Mouse (Mus musculus): ENCODE data around the gene Kmt2d. TPM values are rescaled to one million over a fixed set of nuclear protein-coding genes. Genes with fewer than 3 reads are reported as not detected.

Kmt2d gene
- polyA plus RNA-seq, 1 experiment from 2014 or later: 15.6 TPM

GRCm38 (mm10) chr15:98887526-98887925 is 16.5 kb upstream of the Kmt2d start:
- no peak for DNase-seq (ENCODE audit: low spot score)

GRCm38 (mm10) chr15:98886667-98887387 is 15.8 kb upstream of the Kmt2d start:
- no peak for DNase-seq (ENCODE audit: low spot score)

GRCm38 (mm10) chr15:98884106-98884505 is 13.1 kb upstream of the Kmt2d start:
- no peak for DNase-seq (ENCODE audit: low spot score)

- DNase-seq (ENCODE audit: low spot score): no peak
Measured at GRCm38 (mm10) chr15:98883661-98884060, 12.7 kb upstream of the Kmt2d start.

DNA sequence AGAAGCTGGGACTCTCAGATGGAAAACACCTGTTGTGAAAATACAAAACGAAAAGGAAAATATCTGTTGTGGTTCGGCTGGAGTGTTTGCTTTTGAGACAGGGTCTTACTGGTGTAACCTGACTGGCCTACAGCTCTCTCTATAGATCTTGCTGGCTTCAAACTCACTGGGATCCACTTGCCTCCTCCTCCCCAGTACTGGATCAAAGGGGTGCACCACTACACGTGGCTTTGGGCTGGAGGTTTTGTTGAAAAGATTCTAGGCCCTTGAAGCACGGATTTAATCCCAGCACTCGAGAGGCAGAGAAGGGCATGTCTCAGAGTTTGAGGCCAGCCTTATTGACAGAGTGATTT is 10.6 kb upstream of the Kmt2d start:
- DNase-seq (ENCODE audit: low spot score): no peak

GRCm38 (mm10) chr15:98880978-98881655 is 10.1 kb upstream of the Kmt2d start:
- DNase-seq (ENCODE audit: low spot score): peak; percentile 95

GRCm38 (mm10) chr15:98877331-98877730 is 6.3 kb upstream of the Kmt2d start:
- DNase-seq (ENCODE audit: low spot score): peak; percentile 80

DNA sequence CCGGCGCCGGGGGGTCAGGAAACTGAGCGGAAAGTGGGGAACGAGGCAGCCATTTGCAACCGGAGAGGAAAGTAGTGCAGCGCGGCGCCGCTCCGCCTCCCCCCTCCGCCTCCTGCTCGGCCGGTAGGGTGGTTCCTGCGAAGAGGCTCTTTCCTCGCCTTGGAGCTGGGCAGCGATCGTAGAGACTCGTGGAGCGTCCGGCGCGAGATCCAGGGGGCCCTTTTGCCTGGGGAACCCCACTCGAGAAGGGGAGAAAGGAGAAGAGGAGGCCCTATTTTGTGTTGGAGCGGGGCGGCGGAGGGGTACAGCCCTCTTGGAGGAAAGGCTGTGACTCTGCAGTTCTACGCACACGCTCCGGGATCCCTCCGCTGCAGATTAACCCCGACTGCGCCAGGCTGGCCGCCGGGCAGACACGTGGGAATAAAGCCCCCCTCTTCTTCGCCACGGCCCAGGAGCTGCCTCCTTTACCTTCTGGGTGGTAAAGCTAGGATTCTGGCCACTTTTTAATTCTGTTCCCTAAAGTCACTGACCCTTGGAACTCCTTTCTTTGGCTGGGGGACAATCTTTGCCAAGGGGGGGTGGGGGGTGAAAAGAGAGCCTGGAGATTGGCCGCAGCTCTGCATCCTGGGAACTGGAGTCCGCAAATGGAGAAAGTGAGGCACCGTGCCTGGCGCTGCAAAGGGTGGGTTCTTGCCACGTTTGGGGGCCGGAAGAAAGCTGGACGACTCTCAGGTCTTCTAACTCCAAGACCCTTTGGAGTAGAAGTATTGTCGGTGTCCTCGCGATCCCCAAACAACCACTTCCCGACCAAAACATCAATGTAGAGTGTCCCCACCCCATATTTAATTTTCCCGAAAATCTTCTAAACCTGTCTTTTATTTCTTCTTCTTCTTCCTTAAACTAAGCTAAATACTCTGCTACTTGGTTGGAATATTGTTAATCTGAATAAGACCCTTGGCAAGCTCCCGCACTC is 1.2 kb upstream of the Kmt2d start:
- peak; percentile 95 for DNase-seq (ENCODE audit: low spot score)

GRCm38 (mm10) chr15:98870179-98871069 is 580 bp downstream of the Kmt2d start:
- no peak for DNase-seq (ENCODE audit: low spot score)

GRCm38 (mm10) chr15:98869342-98870178 is 1.4 kb downstream of the Kmt2d start:
- DNase-seq (ENCODE audit: low spot score): peak; percentile 29

DNA sequence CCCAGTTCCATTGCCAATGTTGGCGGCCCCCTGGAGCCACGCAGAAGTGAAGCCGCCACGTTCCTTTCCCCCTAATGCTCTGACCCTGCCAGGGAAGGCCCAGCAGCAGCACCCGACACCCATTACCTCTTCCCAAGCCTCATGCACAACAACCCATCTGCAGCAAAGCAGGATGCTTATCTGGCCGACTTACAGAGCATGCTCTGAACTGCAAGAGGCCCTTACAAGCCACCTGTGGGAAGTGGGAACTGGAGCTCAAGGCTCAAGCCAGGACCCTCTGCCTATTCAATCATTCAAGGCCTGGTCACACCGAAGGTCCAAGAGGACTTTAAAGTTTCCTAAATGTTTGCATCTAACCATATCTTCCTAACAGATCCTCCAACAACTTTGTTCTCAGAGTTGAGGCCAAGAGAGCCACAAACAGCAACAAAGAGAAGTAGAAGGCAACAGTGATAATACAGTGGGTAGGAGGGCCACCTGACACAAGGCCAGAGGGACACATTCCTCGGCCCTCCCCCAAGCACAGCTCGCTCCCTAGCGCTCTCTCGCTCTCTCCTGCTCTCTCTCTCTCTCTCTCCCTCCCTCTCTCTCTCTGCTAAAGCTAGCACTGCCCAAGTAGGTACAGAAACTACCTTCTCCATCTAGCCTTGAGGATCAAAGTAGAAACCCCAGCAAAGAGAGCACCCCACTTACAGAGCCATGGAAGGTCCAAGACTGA is 2.5 kb downstream of the Kmt2d start:
- DNase-seq (ENCODE audit: low spot score): no peak

- DNase-seq (ENCODE audit: low spot score): peak; percentile 79
Measured at GRCm38 (mm10) chr15:98867321-98867720, 3.7 kb downstream of the Kmt2d start.

- no peak for DNase-seq (ENCODE audit: low spot score)
Measured at GRCm38 (mm10) chr15:98866501-98866900, 4.5 kb downstream of the Kmt2d start.

DNA sequence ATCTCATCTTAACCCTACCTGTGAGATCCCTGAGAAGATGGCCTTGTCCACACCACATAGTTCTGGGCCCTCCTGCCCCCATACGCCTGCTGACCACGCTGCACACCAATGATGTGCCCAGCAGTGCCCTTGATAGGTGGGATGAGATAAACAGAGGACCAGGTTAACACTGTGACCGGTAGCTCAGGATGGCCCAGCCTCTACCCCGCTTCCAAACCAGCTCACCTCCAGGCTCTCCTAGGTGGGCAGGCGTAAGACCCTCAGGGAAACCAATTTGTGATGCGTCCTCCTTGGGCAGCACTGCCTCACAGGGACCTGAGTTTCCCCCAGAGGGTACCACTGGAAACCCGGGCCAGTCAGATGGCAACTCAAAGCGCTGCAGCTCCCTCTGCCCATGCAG is 5.2 kb downstream of the Kmt2d start:
- DNase-seq (ENCODE audit: low spot score): no peak

DNA sequence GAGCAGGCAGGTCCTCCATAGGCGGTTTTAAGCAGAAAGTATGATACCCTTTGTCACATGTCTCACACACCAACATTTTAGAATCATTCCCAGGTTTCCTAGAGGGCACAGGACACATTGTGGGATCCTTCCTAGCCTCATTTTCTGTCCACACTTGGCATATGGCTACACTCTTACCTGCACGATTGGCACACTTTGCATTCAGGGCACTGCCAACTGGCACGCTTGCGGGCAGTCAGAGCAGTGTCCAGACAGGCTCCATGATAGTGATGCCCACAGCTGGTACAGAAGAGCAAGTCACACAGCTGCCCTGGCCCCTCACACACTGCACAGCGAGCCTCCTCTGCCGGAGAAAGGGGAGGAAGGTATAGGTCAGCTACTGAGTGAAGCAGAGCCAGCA is 6.1 kb downstream of the Kmt2d start:
- no peak for DNase-seq (ENCODE audit: low spot score)

DNA sequence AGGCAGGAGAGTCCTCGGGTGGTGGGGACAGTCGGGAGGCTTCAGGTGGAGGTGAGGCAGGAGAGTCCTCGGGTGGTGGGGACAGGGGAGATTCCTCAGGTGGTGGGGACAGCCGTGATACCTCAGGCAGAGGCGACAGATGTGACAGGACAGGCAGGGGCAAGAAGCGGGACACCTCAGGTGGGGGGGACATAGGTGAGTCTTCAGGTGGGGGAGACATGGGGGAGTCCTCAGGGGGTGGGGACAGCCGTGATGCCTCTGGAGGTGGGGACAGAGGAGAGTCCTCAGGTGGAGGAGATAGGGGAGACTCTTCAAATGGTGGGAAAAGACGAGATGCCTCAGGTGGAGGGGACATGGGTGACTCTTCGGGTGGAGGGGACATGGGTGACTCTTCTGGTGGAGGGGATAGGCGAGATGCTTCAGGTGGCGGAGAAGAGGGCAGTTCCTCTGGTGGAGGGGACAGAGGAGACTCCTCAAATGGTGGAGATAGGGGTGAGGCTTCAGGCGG is 7.5 kb downstream of the Kmt2d start:
- DNase-seq (ENCODE audit: low spot score): no peak

DNA sequence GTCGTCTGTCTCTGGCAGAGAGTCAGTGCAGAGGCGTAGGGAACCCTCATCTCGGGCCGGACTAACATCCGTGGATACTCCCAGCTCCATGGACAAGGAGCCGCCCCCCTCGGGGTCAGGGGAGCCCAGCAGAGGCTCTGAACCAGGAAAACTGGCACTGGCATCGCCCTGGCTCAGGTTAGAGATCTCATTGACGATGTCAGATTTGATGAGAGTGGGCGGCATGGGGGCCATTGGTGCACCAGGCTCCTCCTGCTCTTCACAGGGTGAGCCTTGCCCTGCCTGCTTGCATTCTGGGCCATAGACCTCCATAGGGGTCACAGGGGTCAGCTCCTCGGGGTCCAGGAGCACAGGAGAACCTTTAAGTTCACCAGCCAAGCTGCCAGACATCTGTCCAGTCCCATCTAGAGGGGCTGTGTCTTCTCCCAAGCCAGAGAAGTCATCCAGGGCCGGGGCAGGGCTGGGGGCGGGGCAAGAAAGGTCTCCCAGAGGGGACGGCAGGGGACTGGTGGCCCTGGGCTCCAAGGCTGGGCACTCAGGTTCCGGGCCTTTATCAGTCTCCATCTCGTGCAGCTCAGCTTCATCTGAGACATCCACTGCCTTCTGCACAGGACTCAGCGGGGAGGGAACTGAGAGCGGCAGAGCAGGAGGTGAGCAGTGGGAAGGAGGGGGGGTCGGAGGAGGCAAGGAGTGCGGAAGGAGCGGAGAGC is 9.1 kb downstream of the Kmt2d start:
- DNase-seq (ENCODE audit: low spot score): no peak

DNA sequence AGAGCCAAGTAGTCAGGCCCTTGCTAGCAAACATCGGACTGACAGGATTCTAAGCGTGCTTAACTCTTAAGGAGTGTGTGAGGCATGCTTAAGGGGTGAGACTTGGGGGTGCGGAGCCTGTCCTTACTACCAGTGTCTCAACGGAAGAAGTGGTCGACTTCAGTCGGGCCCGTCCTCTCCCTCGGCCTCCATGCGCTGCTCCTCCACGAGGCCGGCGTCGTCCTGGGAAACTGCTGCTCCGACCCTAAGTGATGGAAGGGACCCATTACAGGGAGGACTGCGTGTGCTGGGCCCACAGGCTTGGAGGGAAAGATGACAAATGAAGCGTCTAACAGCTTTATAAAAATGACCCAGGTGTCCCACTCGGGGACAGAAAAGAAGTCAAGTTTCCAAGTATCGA is 10.1 kb downstream of the Kmt2d start:
- DNase-seq (ENCODE audit: low spot score): no peak
